Mouse (Mus musculus) CH12.LX (cell line): Measurements from ENCODE around the gene Aldh5a1. TPM values are rescaled to one million over a fixed set of nuclear protein-coding genes. Genes with fewer than 3 reads are reported as not detected.

Experiments
- DNase-seq: peaks from one replicate; pipeline ENCODE4 v3.0.0-alpha.2; 2013; ENCODE audit errors: extremely low read depth
- H3K27ac ChIP-seq: 2 replicates; pipeline ENCODE4 v1.5.1; 2012; ENCODE audit warnings: low read depth, mild to moderate bottlenecking, control low read depth, moderate library complexity; ENCODE audit not compliant: insufficient read depth
- H3K27me3 ChIP-seq: replicated peaks from 2 replicates; pipeline ENCODE3; 2012; ENCODE audit warnings: inconsistent platforms
- H3K36me3 ChIP-seq, 2 experiments: replicated peaks in 1 of 2; 2 replicates each; pipeline versions ENCODE3 to v1.6.1; 2012; ENCODE audit warnings: inconsistent platforms in 1 of 2, low read length in 1 of 2, mild to moderate bottlenecking in 1 of 2, mixed read lengths in 1 of 2, moderate library complexity in 1 of 2; ENCODE audit not compliant: control insufficient read depth in 1 of 2, insufficient read depth in 1 of 2
- H3K4me1 ChIP-seq, 2 experiments: 2 replicates each; pipeline ENCODE4 v1.6.1; 2012; ENCODE audit warnings: inconsistent platforms in 1 of 2, moderate library complexity in 1 of 2; ENCODE audit not compliant: insufficient read depth in 2 of 2, control insufficient read depth in 1 of 2
- H3K4me2 ChIP-seq: 2 replicates; pipeline ENCODE4 v1.6.1; 2012; ENCODE audit warnings: low read depth, mild to moderate bottlenecking, control low read depth; ENCODE audit not compliant: poor library complexity, insufficient read depth, severe bottlenecking
- H3K4me3 ChIP-seq, 3 experiments: fragments of 150-350 bp in 1 of 3; sonication (generic) in 1 of 3; replicated peaks in 1 of 3; 2 replicates each; pipeline versions ENCODE3 to v1.5.1; 2011 to 2012; ENCODE audit warnings: low read depth in 2 of 3, low read length in 2 of 3, mild to moderate bottlenecking in 2 of 3, moderate library complexity in 2 of 3, control low read depth in 1 of 3, improper control_type of control experiment in 1 of 3, inconsistent platforms in 1 of 3, mixed read lengths in 1 of 3; ENCODE audit not compliant: poor library complexity in 1 of 3
- H3K79me2 ChIP-seq: replicated peaks from 2 replicates; pipeline ENCODE4 v1.6.1; 2012; ENCODE audit warnings: mild to moderate bottlenecking, moderate library complexity; ENCODE audit not compliant: control insufficient read depth, poor library complexity, insufficient read depth, severe bottlenecking; ENCODE audit errors: extremely low read depth
- H3K9ac ChIP-seq: 2 replicates; pipeline ENCODE4 v1.6.1; 2012; ENCODE audit warnings: low read depth, mild to moderate bottlenecking, control low read depth, moderate library complexity; ENCODE audit not compliant: insufficient read depth
- H3K9me3 ChIP-seq: replicated peaks from 2 replicates; pipeline ENCODE3; 2012; ENCODE audit warnings: low read length, inconsistent platforms, mixed read lengths
- BHLHE40 ChIP-seq: IDR thresholded peaks from 2 replicates; pipeline ENCODE4 v1.6.1; 2011; ENCODE audit warnings: mild to moderate bottlenecking, low read depth, low read length, improper control_type of control experiment
- CHD1 ChIP-seq: IDR thresholded peaks from 2 replicates; pipeline ENCODE4 v1.6.1; 2012; ENCODE audit warnings: low read depth, low read length, improper control_type of control experiment, inconsistent platforms
- CHD2 ChIP-seq: IDR thresholded peaks from 2 replicates; pipeline ENCODE4 v1.6.1; 2011; ENCODE audit warnings: low read length, improper control_type of control experiment
- CTCF ChIP-seq, 2 experiments: IDR thresholded peaks in 1 of 2; conservative IDR thresholded peaks in 1 of 2; 2 replicates each; pipeline ENCODE4 v1.5.1; 2011 to 2012; ENCODE audit warnings: low read depth in 2 of 2, low read length in 2 of 2, improper control_type of control experiment in 1 of 2, inconsistent platforms in 1 of 2, mild to moderate bottlenecking in 1 of 2, moderate library complexity in 1 of 2
- E2F4 ChIP-seq: IDR thresholded peaks from 2 replicates; pipeline ENCODE4 v1.6.1; 2011; ENCODE audit warnings: low read depth, low read length, improper control_type of control experiment; ENCODE audit not compliant: insufficient replicate concordance
- EP300 ChIP-seq: IDR thresholded peaks from 2 replicates; pipeline ENCODE4 v1.6.1; 2011; ENCODE audit warnings: low read length, improper control_type of control experiment
- GABPA ChIP-seq: IDR thresholded peaks from 2 replicates; pipeline ENCODE4 v1.6.1; 2012; ENCODE audit warnings: low read depth, low read length, improper control_type of control experiment, inconsistent platforms; ENCODE audit not compliant: insufficient replicate concordance
- HCFC1 ChIP-seq: IDR thresholded peaks from 2 replicates; pipeline ENCODE4 v1.6.1; 2012; ENCODE audit warnings: low read depth, mild to moderate bottlenecking, inconsistent platforms, low read length, improper control_type of control experiment
- JUN ChIP-seq: IDR thresholded peaks from 2 replicates; pipeline ENCODE4 v1.6.1; 2011; ENCODE audit warnings: low read depth, mild to moderate bottlenecking, low read length, improper control_type of control experiment, moderate library complexity; ENCODE audit not compliant: insufficient read depth
- KAT2A ChIP-seq: IDR thresholded peaks from 2 replicates; pipeline ENCODE4 v1.6.1; 2012; ENCODE audit warnings: low read length, improper control_type of control experiment, inconsistent platforms; ENCODE audit not compliant: insufficient replicate concordance
- MAFK ChIP-seq: IDR thresholded peaks from 2 replicates; pipeline ENCODE4 v1.6.1; 2011; ENCODE audit warnings: low read length, improper control_type of control experiment; ENCODE audit not compliant: insufficient replicate concordance
- MAX ChIP-seq: IDR thresholded peaks from 2 replicates; pipeline ENCODE4 v1.6.1; 2011; ENCODE audit warnings: low read length, improper control_type of control experiment
- MAZ ChIP-seq: IDR thresholded peaks from 2 replicates; pipeline ENCODE4 v1.6.1; 2012; ENCODE audit warnings: low read depth, mild to moderate bottlenecking, inconsistent platforms, low read length, improper control_type of control experiment, moderate library complexity
- MEF2A ChIP-seq: IDR thresholded peaks from 2 replicates; pipeline ENCODE4 v1.6.1; 2014; ENCODE audit warnings: low read depth, mild to moderate bottlenecking, inconsistent platforms, low read length, improper control_type of control experiment, borderline replicate concordance
- MXI1 ChIP-seq: IDR thresholded peaks from 2 replicates; pipeline ENCODE4 v1.6.1; 2011; ENCODE audit warnings: mild to moderate bottlenecking, low read depth, low read length, improper control_type of control experiment
- NELFE ChIP-seq: IDR thresholded peaks from 2 replicates; pipeline ENCODE4 v1.6.1; 2011; ENCODE audit warnings: low read depth, low read length, improper control_type of control experiment
- NRF1 ChIP-seq: IDR thresholded peaks from 2 replicates; pipeline ENCODE4 v1.6.1; 2014; ENCODE audit warnings: low read depth, mild to moderate bottlenecking, inconsistent platforms, low read length, improper control_type of control experiment, moderate library complexity
- POLR2A ChIP-seq: IDR thresholded peaks from 2 replicates; pipeline ENCODE4 v1.6.1; 2011; ENCODE audit warnings: low read depth, mild to moderate bottlenecking, improper control_type of control experiment, low read length
- POLR2AphosphoS2 ChIP-seq: IDR thresholded peaks from 2 replicates; pipeline ENCODE4 v1.6.1; 2011; ENCODE audit warnings: low read depth, low read length, improper control_type of control experiment
- RCOR1 ChIP-seq: conservative IDR thresholded peaks from 2 replicates; pipeline ENCODE4 v1.6.1; 2012; ENCODE audit warnings: low read depth, mild to moderate bottlenecking, inconsistent platforms, low read length, improper control_type of control experiment
- SMC3 ChIP-seq: IDR thresholded peaks from 2 replicates; pipeline ENCODE4 v1.6.1; 2011; ENCODE audit warnings: low read depth, low read length, improper control_type of control experiment
- UBTF ChIP-seq: IDR thresholded peaks from 2 replicates; pipeline ENCODE4 v1.6.1; 2012; ENCODE audit warnings: low read depth, mild to moderate bottlenecking, inconsistent platforms, low read length, improper control_type of control experiment, moderate library complexity
- USF1 ChIP-seq: IDR thresholded peaks from 2 replicates; pipeline ENCODE4 v1.6.1; 2014; ENCODE audit warnings: low read depth, mild to moderate bottlenecking, inconsistent platforms, low read length, improper control_type of control experiment
- USF2 ChIP-seq: conservative IDR thresholded peaks from 2 replicates; pipeline ENCODE4 v1.6.1; 2011; ENCODE audit warnings: low read depth, low read length, improper control_type of control experiment
- ZC3H11A ChIP-seq: IDR thresholded peaks from 2 replicates; pipeline ENCODE4 v1.6.1; 2012; ENCODE audit warnings: low read depth, mild to moderate bottlenecking, inconsistent platforms, low read length, improper control_type of control experiment
- ZKSCAN1 ChIP-seq: IDR thresholded peaks from 2 replicates; pipeline ENCODE4 v1.6.1; 2012; ENCODE audit warnings: low read depth, inconsistent platforms, low read length, improper control_type of control experiment, borderline replicate concordance
- ZNF384 ChIP-seq: IDR thresholded peaks from 2 replicates; pipeline ENCODE4 v1.6.1; 2012; ENCODE audit warnings: low read depth, low read length, improper control_type of control experiment, inconsistent platforms
- dilution Hi-C: fragments of 300-500 bp; cut with MboI; formaldehyde crosslinking; loops from 2 replicates; pipeline ENCODE4 v1.14.3; 2020; ENCODE audit warnings: low sequenced_read_pairs; ENCODE audit not compliant: extremely low pct_unique_long_range_greater_than_20kb, extremely low pct_ligation_motif_present
- in situ Hi-C: fragments of 300-500 bp; cut with MboI; formaldehyde crosslinking; loops from 3 replicates; pipeline ENCODE4 v1.14.3; 2019; ENCODE audit warnings: low sequenced_read_pairs, low pct_ligation_motif_present, low pct_unique_long_range_greater_than_20kb, mixed read lengths
- polyA plus RNA-seq: library from polyadenylated mRNA; unstranded; fragments of >175 nt; gene quantifications from 2 replicates; pipeline ENCODE4 v1.2.1, GENCODE M21; 2012; ENCODE audit warnings: low read depth; ENCODE audit not compliant: insufficient read length
- total RNA-seq, 2 experiments: library from RNA; depleted of rRNA; stranded (reverse); fragments of 300-350 nt in 1 of 2; fragments of >200 nt in 1 of 2; gene quantifications; 2 replicates each; pipeline ENCODE4 v1.2.3; 2012 to 2014

Gene Aldh5a1
- 1.6 and 2.4 TPM in 2 replicates for total RNA-seq (2012; rRNA removed)
- total RNA-seq (2014; rRNA removed): 0.36 and 0.50 TPM in 2 replicates
- 0.93 and 1.3 TPM in 2 replicates for polyA plus RNA-seq

DNA sequence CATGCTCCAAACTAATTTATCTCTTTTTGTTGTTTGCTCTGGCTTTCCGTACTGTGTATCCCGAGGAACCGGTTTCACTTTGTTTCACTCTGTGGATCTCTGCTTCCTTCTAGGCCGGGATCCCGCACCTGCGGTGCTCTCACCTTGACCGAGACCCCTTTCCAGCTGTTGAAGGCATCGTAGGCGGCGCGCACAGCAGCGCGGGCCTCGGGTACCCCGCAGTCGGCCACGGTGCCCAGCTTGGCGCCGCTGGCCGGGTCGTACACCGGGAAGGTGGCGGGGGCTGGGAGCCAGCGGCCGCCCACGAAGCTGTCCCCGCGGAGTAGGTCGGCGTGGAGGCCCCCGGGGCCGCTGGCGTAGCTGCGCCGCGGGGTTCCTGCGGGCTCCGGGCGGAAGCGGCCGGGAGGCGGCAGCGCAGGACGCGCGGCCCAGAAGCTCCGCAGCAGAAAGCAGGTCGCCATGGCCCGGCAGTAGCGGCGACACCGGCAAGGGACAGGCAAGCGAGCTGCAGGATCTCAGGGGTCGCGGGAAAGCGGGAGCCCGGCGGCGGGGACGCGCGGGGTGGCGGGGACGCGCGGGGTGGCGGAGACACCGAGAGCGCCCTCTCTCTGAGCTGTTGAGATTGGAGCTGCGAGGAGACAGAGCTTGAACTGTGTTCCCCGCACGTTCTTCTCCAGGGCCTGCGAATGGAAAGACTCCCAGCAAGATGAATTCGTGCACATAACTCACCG lies at the start of gene Aldh5a1:
Gene Aldh5a1, minus strand, starts transcription at position 554 of the 731 bp plus-strand sequence.
- no peak within 1 kb of the TSS for H3K27ac ChIP-seq
- dilution Hi-C loops: no loop called here
- H3K9ac ChIP-seq: peak within 1 kb of the TSS; percentile 82
- no peaks in the 10 kb centered on the region; the same call in 1 of the 2 replicates for H3K79me2 ChIP-seq
- H3K4me1 ChIP-seq: peaks cover 0 to 10% of the 10 kb centered on the region in 2 experiments; a peak in 2 of 4 replicates
- TF ChIP-seq POLR2AphosphoS2 (no peak), GABPA (no peak), NRF1 (no peak), ZC3H11A (no peak), JUN (no peak), ZNF384 (no peak), UBTF (peak; percentile 87), MXI1 (peak; percentile 4; the same call in 1 of the 2 replicates), ZKSCAN1 (no peak), CTCF (conservative IDR thresholded peaks at IDR 0.05 in 1 of 2, IDR thresholded peaks at IDR 0.05 in 1 of 2; ENCODE audit: low read depth in 2 of 2, low read length in 2 of 2) (peak in 1 of 2 experiments; percentile 51; a peak in 2 of 4 replicates), BHLHE40 (no peak), USF2 (no peak), POLR2A (peak; percentile 40; the same call in 1 of the 2 replicates), MAZ (0 out of 2 replicates have a peak, but pooled peaks have one; percentile 32)
- DNase-seq: peak; percentile 43
- no peaks in the 10 kb centered on the region for H3K36me3 ChIP-seq
- H3K4me2 ChIP-seq: peak within 1 kb of the TSS; percentile 80
- in situ Hi-C loops: loop anchor here (5.0 kb wide), 1 partner anchor 45 kb away; no protein-coding TSS in a partner anchor
- peaks cover 13% of the 10 kb centered on the region for H3K27me3 ChIP-seq
- H3K9me3 ChIP-seq: no peaks in the 10 kb centered on the region
- peak within 1 kb of the TSS; percentile 50 to 90 (median 61) for H3K4me3 ChIP-seq

DNA sequence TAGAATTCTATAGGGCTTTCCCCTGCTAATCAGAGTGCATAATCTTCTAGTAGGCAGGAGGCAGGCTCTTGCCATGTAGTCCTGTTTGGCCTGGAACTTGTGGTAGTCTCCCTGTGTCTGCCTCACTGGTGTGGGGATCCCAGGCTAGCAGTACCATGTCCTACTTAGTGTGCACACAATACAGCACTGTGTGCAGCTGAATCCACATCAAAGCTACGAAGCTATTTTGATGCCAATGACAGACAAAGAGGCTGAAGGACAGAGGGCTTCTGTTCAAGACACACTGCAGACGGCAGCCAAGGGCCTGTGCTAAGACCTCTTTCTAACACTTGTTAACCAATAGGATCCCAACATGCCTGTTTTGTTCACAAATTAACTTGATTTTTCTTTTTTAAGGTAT lies 48.0 kb upstream of the Aldh5a1 start:
- no peaks in the 10 kb centered on the region for H3K79me2 ChIP-seq
- no peak for TF ChIP-seq MAFK
- no peak for TF ChIP-seq EP300
- TF ChIP-seq MEF2A: no peak
- no peak for TF ChIP-seq RCOR1
- no peak for TF ChIP-seq ZNF384
- TF ChIP-seq NELFE: no peak
- TF ChIP-seq MAX: no peak
- no peak for TF ChIP-seq GABPA
- TF ChIP-seq SMC3: no peak
- TF ChIP-seq E2F4: no peak
- TF ChIP-seq CHD1: no peak
- TF ChIP-seq MXI1: no peak
- no peak for TF ChIP-seq ZKSCAN1
- TF ChIP-seq CHD2: no peak
- no peak for TF ChIP-seq NRF1
- TF ChIP-seq USF1: no peak
- TF ChIP-seq HCFC1: no peak
- no peak for TF ChIP-seq KAT2A
- TF ChIP-seq UBTF: no peak
- no peak overlapping the region for H3K4me2 ChIP-seq
- H3K36me3 ChIP-seq: peaks cover 10 to 26% of the 10 kb centered on the region in 2 experiments
- in situ Hi-C loops: loop anchor here (25.0 kb wide), 1 partner anchor 498 kb away; no protein-coding TSS in a partner anchor
- H3K9ac ChIP-seq: no peak overlapping the region
- H3K4me1 ChIP-seq: no peaks in the 10 kb centered on the region
- no peak overlapping the region for H3K4me3 ChIP-seq
- H3K27me3 ChIP-seq: no peaks in the 10 kb centered on the region
- DNase-seq: no peak
- dilution Hi-C loops: no loop called here
- no peak overlapping the region for H3K27ac ChIP-seq
- no peaks in the 10 kb centered on the region for H3K9me3 ChIP-seq
